Mouse (Mus musculus): ENCODE results near the gene Ccdc151. TPM values are rescaled to one million over a fixed set of nuclear protein-coding genes. Genes with fewer than 3 reads are reported as not detected.

Gene Ccdc151
- polyA plus RNA-seq, 1 experiment: 38.5 TPM

GRCm38 (mm10) chr9:22047329-22047728 lies 44.9 kb upstream of the Ccdc151 start:
- peaks cover 17% of the 10 kb centered on the region for H3K4me1 ChIP-seq (ENCODE audit: control insufficient read depth, insufficient read depth, low read length)
- H3K4me3 ChIP-seq (ENCODE audit: control insufficient read depth, low read depth, low read length): no peak overlapping the region
- H3K27ac ChIP-seq (ENCODE audit: control insufficient read depth, insufficient read depth, low read depth, low read length): no peak overlapping the region
- H3K27me3 ChIP-seq (ENCODE audit: control insufficient read depth, insufficient read depth, low read length): peaks cover 2% of the 10 kb centered on the region; the same call in 1 of the 2 replicates
- no peaks in the 10 kb centered on the region for H3K36me3 ChIP-seq (ENCODE audit: control insufficient read depth, insufficient read depth, low read length)
- no peak for TF ChIP-seq CTCF (IDR thresholded peaks at IDR 0.05; ENCODE audit: control insufficient read depth, insufficient read depth, insufficient replicate concordance, low read depth, low read length)
- no peak for TF ChIP-seq POLR2A (IDR thresholded peaks at IDR 0.05; ENCODE audit: control insufficient read depth, low read depth, low read length)

- no peaks in the 10 kb centered on the region for H3K36me3 ChIP-seq (ENCODE audit: control insufficient read depth, insufficient read depth, low read length)
- no peak for TF ChIP-seq CTCF (IDR thresholded peaks at IDR 0.05; ENCODE audit: control insufficient read depth, insufficient read depth, insufficient replicate concordance, low read depth, low read length)
- TF ChIP-seq POLR2A (IDR thresholded peaks at IDR 0.05; ENCODE audit: control insufficient read depth, low read depth, low read length): no peak
- no peak overlapping the region for H3K27ac ChIP-seq (ENCODE audit: control insufficient read depth, insufficient read depth, low read depth, low read length)
- no peaks in the 10 kb centered on the region for H3K27me3 ChIP-seq (ENCODE audit: control insufficient read depth, insufficient read depth, low read length)
- no peak overlapping the region for H3K4me3 ChIP-seq (ENCODE audit: control insufficient read depth, low read depth, low read length)
- no peaks in the 10 kb centered on the region for H3K4me1 ChIP-seq (ENCODE audit: control insufficient read depth, insufficient read depth, low read length)
These were observed 39.4 kb upstream of the Ccdc151 start for GRCm38 (mm10) chr9:22041832-22042231.

GRCm38 (mm10) chr9:22037826-22038225 lies 35.4 kb upstream of the Ccdc151 start:
- TF ChIP-seq CTCF (IDR thresholded peaks at IDR 0.05; ENCODE audit: control insufficient read depth, insufficient read depth, insufficient replicate concordance, low read depth, low read length): no peak
- TF ChIP-seq POLR2A (IDR thresholded peaks at IDR 0.05; ENCODE audit: control insufficient read depth, low read depth, low read length): no peak
- Histone ChIP-seq H3K4me3 (ENCODE audit: control insufficient read depth, low read depth, low read length) (no peak overlapping the region), H3K27ac (ENCODE audit: control insufficient read depth, insufficient read depth, low read depth, low read length) (no peak overlapping the region), H3K36me3 (ENCODE audit: control insufficient read depth, insufficient read depth, low read length) (no peaks in the 10 kb centered on the region), H3K4me1 (ENCODE audit: control insufficient read depth, insufficient read depth, low read length) (peaks cover 3% of the 10 kb centered on the region), H3K27me3 (ENCODE audit: control insufficient read depth, insufficient read depth, low read length) (no peaks in the 10 kb centered on the region)

DNA sequence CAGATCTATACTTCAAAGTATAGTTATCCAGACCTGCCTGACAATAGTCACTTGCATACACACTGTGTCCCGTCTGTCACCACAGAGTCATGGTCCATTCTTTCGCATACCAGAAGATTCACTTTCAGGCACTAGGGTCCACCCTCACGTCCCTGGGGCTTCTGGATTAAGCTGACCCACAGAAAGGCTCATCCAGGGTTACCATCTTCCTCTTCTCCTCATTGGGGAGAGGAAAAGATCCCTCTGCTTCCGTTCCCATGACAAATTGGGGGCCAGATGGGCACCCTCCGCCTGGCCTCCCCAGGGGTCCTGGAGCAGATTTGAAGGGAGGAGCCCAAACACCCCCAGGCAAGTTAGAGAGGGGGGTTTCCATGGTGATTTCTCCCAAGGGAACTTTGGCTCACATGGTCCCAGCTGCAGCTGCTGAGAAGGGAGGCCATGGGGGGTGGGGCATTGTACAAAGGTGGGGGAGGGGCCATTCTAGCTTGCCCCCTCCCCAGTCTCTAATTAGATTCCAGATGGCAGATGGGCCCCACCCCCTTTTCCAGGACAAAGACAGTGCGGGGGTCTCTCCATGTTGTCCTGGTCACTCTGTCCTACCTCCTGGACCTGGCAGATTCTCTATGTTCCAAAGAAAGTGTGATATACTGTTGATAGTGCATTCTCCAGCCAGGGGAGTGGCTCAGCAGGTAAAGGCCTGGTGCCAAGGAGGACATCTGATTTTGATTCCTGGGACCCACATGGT lies 33.0 kb upstream of the Ccdc151 start:
- TF ChIP-seq POLR2A (IDR thresholded peaks at IDR 0.05; ENCODE audit: control insufficient read depth, low read depth, low read length): no peak
- no peak for TF ChIP-seq CTCF (IDR thresholded peaks at IDR 0.05; ENCODE audit: control insufficient read depth, insufficient read depth, insufficient replicate concordance, low read depth, low read length)
- no peaks in the 10 kb centered on the region for H3K36me3 ChIP-seq (ENCODE audit: control insufficient read depth, insufficient read depth, low read length)
- H3K4me1 ChIP-seq (ENCODE audit: control insufficient read depth, insufficient read depth, low read length): peaks cover 3% of the 10 kb centered on the region
- H3K4me3 ChIP-seq (ENCODE audit: control insufficient read depth, low read depth, low read length): no peak overlapping the region
- no peak overlapping the region for H3K27ac ChIP-seq (ENCODE audit: control insufficient read depth, insufficient read depth, low read depth, low read length)
- H3K27me3 ChIP-seq (ENCODE audit: control insufficient read depth, insufficient read depth, low read length): no peaks in the 10 kb centered on the region

GRCm38 (mm10) chr9:22030386-22030785 lies 28.0 kb upstream of the Ccdc151 start:
- no peak for TF ChIP-seq CTCF (IDR thresholded peaks at IDR 0.05; ENCODE audit: control insufficient read depth, insufficient read depth, insufficient replicate concordance, low read depth, low read length)
- TF ChIP-seq POLR2A (IDR thresholded peaks at IDR 0.05; ENCODE audit: control insufficient read depth, low read depth, low read length): no peak
- Histone ChIP-seq H3K27me3 (ENCODE audit: control insufficient read depth, insufficient read depth, low read length) (no peaks in the 10 kb centered on the region), H3K27ac (ENCODE audit: control insufficient read depth, insufficient read depth, low read depth, low read length) (no peak overlapping the region), H3K36me3 (ENCODE audit: control insufficient read depth, insufficient read depth, low read length) (no peaks in the 10 kb centered on the region), H3K4me1 (ENCODE audit: control insufficient read depth, insufficient read depth, low read length) (peaks cover 2% of the 10 kb centered on the region; the same call in 1 of the 2 replicates), H3K4me3 (ENCODE audit: control insufficient read depth, low read depth, low read length) (no peak overlapping the region)

- TF ChIP-seq CTCF (IDR thresholded peaks at IDR 0.05; ENCODE audit: control insufficient read depth, insufficient read depth, insufficient replicate concordance, low read depth, low read length) (no peak), POLR2A (IDR thresholded peaks at IDR 0.05; ENCODE audit: control insufficient read depth, low read depth, low read length) (no peak)
- Histone ChIP-seq H3K4me1 (ENCODE audit: control insufficient read depth, insufficient read depth, low read length) (no peaks in the 10 kb centered on the region), H3K27me3 (ENCODE audit: control insufficient read depth, insufficient read depth, low read length) (no peaks in the 10 kb centered on the region), H3K27ac (ENCODE audit: control insufficient read depth, insufficient read depth, low read depth, low read length) (no peak overlapping the region), H3K4me3 (ENCODE audit: control insufficient read depth, low read depth, low read length) (no peak overlapping the region), H3K36me3 (ENCODE audit: control insufficient read depth, insufficient read depth, low read length) (no peaks in the 10 kb centered on the region)
These were observed 26.0 kb upstream of the Ccdc151 start for GRCm38 (mm10) chr9:22028467-22028866.

GRCm38 (mm10) chr9:22024592-22024991 lies 22.2 kb upstream of the Ccdc151 start:
- H3K27me3 ChIP-seq (ENCODE audit: control insufficient read depth, insufficient read depth, low read length): no peaks in the 10 kb centered on the region
- no peak overlapping the region for H3K4me3 ChIP-seq (ENCODE audit: control insufficient read depth, low read depth, low read length)
- H3K27ac ChIP-seq (ENCODE audit: control insufficient read depth, insufficient read depth, low read depth, low read length): no peak overlapping the region
- H3K36me3 ChIP-seq (ENCODE audit: control insufficient read depth, insufficient read depth, low read length): no peaks in the 10 kb centered on the region
- no peaks in the 10 kb centered on the region for H3K4me1 ChIP-seq (ENCODE audit: control insufficient read depth, insufficient read depth, low read length)
- no peak for TF ChIP-seq POLR2A (IDR thresholded peaks at IDR 0.05; ENCODE audit: control insufficient read depth, low read depth, low read length)
- TF ChIP-seq CTCF (IDR thresholded peaks at IDR 0.05; ENCODE audit: control insufficient read depth, insufficient read depth, insufficient replicate concordance, low read depth, low read length): no peak
